Mouse (Mus musculus): ENCODE measurements around the gene Tap2.

DNA sequence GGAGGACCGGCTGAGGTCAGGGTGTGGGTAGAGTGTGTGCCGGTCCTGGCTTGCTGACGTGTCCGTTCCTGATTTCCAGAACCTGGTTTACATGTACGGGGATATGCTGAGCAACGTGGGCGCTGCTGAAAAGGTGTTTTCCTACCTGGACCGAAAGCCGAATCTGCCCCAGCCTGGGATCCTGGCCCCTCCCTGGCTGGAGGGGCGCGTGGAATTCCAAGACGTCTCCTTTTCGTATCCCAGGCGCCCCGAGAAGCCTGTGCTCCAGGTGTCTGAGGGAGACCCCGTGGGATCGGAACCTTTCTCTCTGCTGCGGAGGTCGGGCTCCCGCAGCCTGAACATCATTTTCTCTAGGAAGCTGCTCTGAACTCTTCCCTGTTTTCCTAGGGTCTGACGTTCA is 10.6 kb downstream of the Tap2 start:
- no peak for TF ChIP-seq CTCF (conservative IDR thresholded peaks at IDR 0.05; ENCODE audit: low read length)
- no peak for TF ChIP-seq POU5F1 (IDR thresholded peaks at IDR 0.05; ENCODE audit: borderline replicate concordance, low read length)

Data from E14TG2a.4 (cell line).